In the genomic region with DNA sequence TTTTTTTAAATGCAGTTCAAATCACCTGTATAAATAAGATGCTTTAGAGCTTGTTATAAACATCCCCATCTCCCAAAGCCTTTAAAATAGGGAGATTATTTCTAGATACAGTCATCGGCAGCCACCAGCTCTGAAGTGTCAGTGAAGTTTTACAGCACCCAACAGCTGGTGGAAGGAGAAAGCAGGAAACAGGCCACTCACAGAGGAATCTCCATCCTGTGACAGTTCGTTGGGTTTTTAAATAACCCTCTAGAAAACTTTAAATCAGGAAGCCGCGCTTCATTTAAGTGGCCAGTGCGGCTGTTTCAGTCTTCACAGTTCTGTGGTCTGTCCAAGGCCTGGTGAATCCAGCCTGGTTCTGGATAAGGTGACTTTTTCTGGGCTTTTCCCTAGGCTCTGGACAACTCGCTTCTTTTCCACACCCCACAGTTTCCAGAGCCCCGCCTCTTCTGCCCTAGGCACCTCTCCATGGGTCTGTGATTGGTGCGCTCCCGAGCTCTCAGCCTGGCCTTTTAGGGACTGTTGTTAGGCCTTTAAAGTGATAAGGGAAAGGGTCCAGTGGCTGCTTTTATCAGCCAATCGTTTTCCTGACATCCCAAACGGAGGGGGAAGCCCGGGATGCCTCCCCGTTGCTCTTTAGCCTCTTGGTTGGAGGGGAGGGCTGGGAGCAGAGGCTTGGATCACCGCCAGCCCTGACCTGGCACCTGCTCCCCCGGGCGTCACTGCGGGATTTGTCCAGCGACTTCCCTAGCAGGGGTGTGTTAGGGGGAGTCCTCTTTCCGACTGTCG, we compare ENCODE assay signal across 8 mouse cellular contexts. TPM values are rescaled to one million over a fixed set of nuclear protein-coding genes. Genes with fewer than 3 reads are reported as not detected.
A peak's percentile ranks its signal among the peaks of the same experiment; 100 is the strongest.
DNase-seq lines count a peak whose midpoint lies in the region; ATAC-seq lines count a peak whose summit lies in the region.

A gene (plus strand): TSS at position 538 of the 789 bp plus-strand sequence.

- H3K9ac ChIP-seq in hindbrain, embryonic 16.5 days (ENCODE audit: low read depth, low read length) = peak within 1 kb of the TSS; percentile 4
- H3K9ac ChIP-seq in liver, embryonic 12.5 days = no peak within 1 kb of the TSS
- H3K9ac ChIP-seq in neural tube, embryonic 11.5 days (ENCODE audit: low read length) = peak within 1 kb of the TSS; percentile 1; the same call in 1 of the 2 replicates

- H3K4me1 ChIP-seq in hindbrain, embryonic 16.5 days (ENCODE audit: control insufficient read depth, insufficient read depth, low read depth, low read length) = peaks cover 7% of the 10 kb centered on the region; the same call in 1 of the 2 replicates
- 0 out of 2 replicates have a peak, but pooled peaks cover 7% of the 10 kb centered on the region for H3K4me1 ChIP-seq in liver, embryonic 12.5 days
- H3K4me1 ChIP-seq in neural tube, embryonic 11.5 days (ENCODE audit: control insufficient read depth, insufficient read depth, low read length) = peaks cover 11% of the 10 kb centered on the region; the same call in 1 of the 2 replicates

- peak; percentile 74 for ATAC-seq in hindbrain, embryonic 16.5 days
- ATAC-seq in liver, embryonic 12.5 days = peak; percentile 61
- ATAC-seq in neural tube, embryonic 11.5 days (ENCODE audit: insufficient read depth, low FRiP score, low TSS enrichment) = peak; percentile 74; the same call in 1 of the 2 replicates
- ATAC-seq in monocyte, adult 5-6 weeks (replicated peaks; ENCODE audit: insufficient number of reproducible peaks, low FRiP score, low TSS enrichment, poor library complexity, severe bottlenecking) = no peak

- DNase-seq in ZHBTc4 (ENCODE audit: low read depth, low spot score) = peak; percentile 71
- peak; percentile 67 to 68 for DNase-seq in cerebellum, postnatal 14 days
- peak; percentile 87 for DNase-seq in gastrocnemius, postnatal 14 days
- peak; percentile 64 for DNase-seq in neural tube, embryonic 11.5 days (ENCODE audit: low spot score)
- DNase-seq in thymus, postnatal 36 days = no peak

- no peak within 1 kb of the TSS for H3K27ac ChIP-seq in hindbrain, embryonic 16.5 days (ENCODE audit: low read depth, low read length)
- no peak within 1 kb of the TSS for H3K27ac ChIP-seq in liver, embryonic 12.5 days
- H3K27ac ChIP-seq in neural tube, embryonic 11.5 days (ENCODE audit: low read depth, low read length) = no peak within 1 kb of the TSS

- no peaks in the 10 kb centered on the region for H3K9me3 ChIP-seq in hindbrain, embryonic 16.5 days (ENCODE audit: control insufficient read depth, low read length)
- no peaks in the 10 kb centered on the region for H3K9me3 ChIP-seq in liver, embryonic 12.5 days (replicated peaks)
- no peaks in the 10 kb centered on the region for H3K9me3 ChIP-seq in neural tube, embryonic 11.5 days (ENCODE audit: control insufficient read depth, low read length)

- no peaks in the 10 kb centered on the region for H3K27me3 ChIP-seq in hindbrain, embryonic 16.5 days (replicated peaks; ENCODE audit: control insufficient read depth, insufficient read depth, low read length)
- H3K27me3 ChIP-seq in liver, embryonic 12.5 days (replicated peaks) = peaks cover 17% of the 10 kb centered on the region
- no peaks in the 10 kb centered on the region for H3K27me3 ChIP-seq in neural tube, embryonic 11.5 days (ENCODE audit: control insufficient read depth, insufficient read depth, low read length)

- peak within 1 kb of the TSS; percentile 26 for H3K4me3 ChIP-seq in hindbrain, embryonic 16.5 days (ENCODE audit: low read length)
- peak within 1 kb of the TSS; percentile 21 for H3K4me3 ChIP-seq in liver, embryonic 12.5 days
- peak within 1 kb of the TSS; percentile 6; the same call in 1 of the 2 replicates for H3K4me3 ChIP-seq in neural tube, embryonic 11.5 days (ENCODE audit: low read depth, low read length)

- 9% methylated on average over 20 of the region's 20 CpGs for WGBS in hindbrain, embryonic 16.5 days
- 12% methylated on average over 20 of the region's 20 CpGs for WGBS in liver, embryonic 12.5 days (ENCODE audit: insufficient replicate concordance)
- 4% methylated on average over 20 of the region's 20 CpGs for WGBS in neural tube, embryonic 11.5 days

- intact Hi-C loops in gastrocnemius, postnatal 14 days (cut with DNase I; ENCODE audit: low total_unique reads) = no loop called here

- H3K4me2 ChIP-seq in hindbrain, embryonic 16.5 days (ENCODE audit: low read length) = peak within 1 kb of the TSS; percentile 58
- H3K4me2 ChIP-seq in liver, embryonic 12.5 days = peak within 1 kb of the TSS; percentile 51
- peak within 1 kb of the TSS; percentile 29 for H3K4me2 ChIP-seq in neural tube, embryonic 11.5 days (ENCODE audit: low read depth)

- no peaks in the 10 kb centered on the region for H3K36me3 ChIP-seq in hindbrain, embryonic 16.5 days (ENCODE audit: control insufficient read depth, insufficient read depth, low read length)
- H3K36me3 ChIP-seq in liver, embryonic 12.5 days = no peaks in the 10 kb centered on the region
- H3K36me3 ChIP-seq in neural tube, embryonic 11.5 days (ENCODE audit: control insufficient read depth, insufficient read depth, low read length) = no peaks in the 10 kb centered on the region

RNA-seq across cellular contexts. Expression of the gene that starts here (rescaled TPM):
- 1,000 to 10,000 TPM in 1 of 2 experiments, 100 to 1,000 TPM in 1; 977 to 1,012 TPM for total RNA-seq in gastrocnemius, postnatal 14 days (2021)
- polyA plus RNA-seq in hindbrain, embryonic 16.5 days (2015; fragmentation: Nextera tagmentation; extraction: Ambion mirVana) = 1.8 and 4.2 TPM in 2 replicates
- 1.1 and 1.7 TPM in 2 replicates for polyA plus RNA-seq in liver, embryonic 12.5 days (2016; fragmentation: Nextera tagmentation; extraction: Ambion mirVana)
- 3.5 and 4.4 TPM in 2 replicates for polyA plus RNA-seq in neural tube, embryonic 11.5 days (2014; fragmentation: Nextera tagmentation; extraction: Ambion mirVana)
- total RNA-seq in monocyte, adult 5-6 weeks (2017) = not detected in 3 replicates

Comparison
In these comparisons a context has a peak if more than half of its experiments do, and no peak if none do; other contexts are left out.
1. RNA of the gene that starts here (total RNA-seq): 977 to 1,012 TPM in gastrocnemius, postnatal 14 days; not detected in monocyte, adult 5-6 weeks; every median in the first group is over 100 times any median in the second.
2. DNase-seq: peak in ZHBTc4 (single experiment), cerebellum, postnatal 14 days (2 of 2), gastrocnemius, postnatal 14 days (single experiment) and neural tube, embryonic 11.5 days (single experiment); none in thymus, postnatal 36 days (0 of 2).
3. Peak in every context shown above with its lines, with median percentiles within 50 percentile points of each other: H3K4me2 ChIP-seq and H3K4me3 ChIP-seq.